Mouse (Mus musculus): ENCODE measurements around the gene Notch3. TPM values are rescaled to one million over a fixed set of nuclear protein-coding genes. Genes with fewer than 3 reads are reported as not detected.
A peak's percentile ranks its signal among the peaks of the same experiment; 100 is the strongest.
"Not testable (repeated sequence)": the region's sequence is repeated elsewhere in the genome, so short reads cannot be mapped to it uniquely, and the experiment has no call there.

Notch3 gene
- polyA plus RNA-seq, 1 experiment from 2014 or later, result 7.2 TPM

DNA sequence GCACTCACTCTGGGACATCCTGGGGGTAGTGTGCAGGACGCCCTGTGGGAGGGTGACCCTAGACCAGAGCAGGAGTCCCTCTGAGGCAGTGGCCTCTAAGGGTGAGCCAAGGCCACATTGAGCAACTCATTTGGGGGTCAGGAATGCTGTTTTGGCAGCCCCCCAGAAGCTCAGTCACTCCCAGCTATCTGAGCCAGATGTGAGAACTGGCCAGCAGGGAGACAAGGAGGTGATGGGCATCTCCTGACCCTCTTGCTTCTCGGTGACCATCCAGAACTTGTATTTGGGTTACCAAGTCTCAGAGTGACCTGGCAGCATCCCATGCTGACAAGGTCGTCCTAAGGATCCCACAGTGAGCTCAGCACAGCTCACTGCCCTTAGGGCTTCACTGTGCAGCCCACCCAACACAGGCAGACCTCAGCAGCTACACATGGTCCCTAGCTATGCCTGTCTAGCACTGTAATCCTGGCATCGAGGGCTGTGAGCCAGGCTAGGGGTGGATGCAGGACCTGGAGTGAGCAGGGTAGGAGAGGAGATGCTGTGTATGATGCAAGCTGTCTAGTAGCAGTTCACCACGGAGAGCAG lies 49.3 kb downstream of the Notch3 start:
- Histone ChIP-seq H3K36me3 (ENCODE audit: control insufficient read depth, insufficient read depth, low read length) (no peaks in the 10 kb centered on the region), H3K4me1 (ENCODE audit: control insufficient read depth, insufficient read depth, low read depth, low read length) (peaks cover 17% of the 10 kb centered on the region), H3K9ac (ENCODE audit: low read depth, low read length) (no peak overlapping the region; the same call in 1 of the 2 replicates), H3K4me2 (ENCODE audit: low read length) (no peak overlapping the region), H3K4me3 (ENCODE audit: low read length) (no peak overlapping the region), H3K9me3 (ENCODE audit: control insufficient read depth, low read length) (no peaks in the 10 kb centered on the region), H3K27me3 (replicated peaks; ENCODE audit: control insufficient read depth, insufficient read depth, low read length) (no peaks in the 10 kb centered on the region), H3K27ac (ENCODE audit: low read depth, low read length) (peak overlapping the region; percentile 1; the same call in 1 of the 2 replicates)
- peak; percentile 29 for ATAC-seq
- 46% methylated on average over 4 of the region's 5 CpGs for WGBS

DNA sequence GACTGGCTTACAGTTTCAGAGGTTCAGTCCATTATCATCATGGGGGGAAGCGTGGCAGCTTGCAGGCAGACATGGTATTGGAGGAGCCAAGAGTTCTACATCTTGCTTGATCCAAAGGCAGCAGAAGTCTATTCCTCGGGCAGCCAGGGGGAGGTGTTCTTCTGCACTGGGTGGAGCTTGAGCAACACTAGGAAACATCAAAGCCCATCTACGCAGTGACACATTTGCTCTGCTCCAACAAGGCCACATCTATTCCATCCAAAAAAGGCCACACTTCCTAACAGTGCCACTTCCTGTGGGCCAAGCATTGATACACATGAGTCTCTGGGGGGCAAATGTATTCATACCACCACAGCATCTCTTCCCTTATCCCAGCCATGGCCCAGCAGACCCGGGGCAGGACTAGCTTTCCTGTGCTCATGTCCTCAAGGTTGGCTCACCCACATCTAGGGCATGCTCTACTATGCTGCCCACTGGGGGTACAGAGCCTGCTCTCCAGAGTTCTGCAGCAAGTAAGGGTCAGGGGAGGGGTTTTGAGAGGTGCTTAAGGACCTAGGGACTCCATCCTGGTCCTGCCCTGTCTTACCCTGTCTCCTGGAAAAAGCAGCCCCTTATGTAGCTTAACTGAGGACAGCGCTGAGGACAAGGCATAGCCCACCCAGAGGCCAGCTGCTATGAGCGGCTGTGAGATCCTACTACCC lies 49.9 kb downstream of the Notch3 start:
- no peak overlapping the region for H3K9ac ChIP-seq (ENCODE audit: low read depth, low read length)
- ATAC-seq, result no peak
- 81% methylated on average over 6 of the region's 6 CpGs for WGBS

DNA sequence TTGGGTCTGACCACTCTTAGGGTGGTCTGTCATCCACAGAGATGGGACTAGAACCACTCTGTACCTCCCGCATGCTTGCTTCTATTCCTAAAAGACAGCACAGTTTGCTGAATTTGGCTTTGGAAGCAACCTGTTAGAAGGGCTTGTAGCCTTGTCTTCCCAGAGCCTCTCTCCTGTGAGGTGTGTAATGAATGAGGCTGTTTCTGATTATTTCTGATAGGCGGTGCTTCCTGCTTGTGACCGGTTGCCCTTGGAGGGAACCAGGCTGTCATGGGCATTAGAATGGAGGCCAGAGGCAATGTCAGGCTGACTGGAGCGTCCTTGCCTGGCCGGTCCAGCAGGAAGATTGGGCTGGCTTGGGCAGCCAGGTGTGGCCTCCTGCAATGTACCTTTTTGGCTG lies 52.2 kb downstream of the Notch3 start:
- H3K27me3 ChIP-seq (replicated peaks; ENCODE audit: control insufficient read depth, insufficient read depth, low read length); H3K36me3 ChIP-seq (ENCODE audit: control insufficient read depth, insufficient read depth, low read length); ATAC-seq; H3K9me3 ChIP-seq (ENCODE audit: control insufficient read depth, low read length): not testable (repeated sequence)
- Histone ChIP-seq H3K4me1 (ENCODE audit: control insufficient read depth, insufficient read depth, low read depth, low read length) (peaks cover 17% of the 10 kb centered on the region), H3K27ac (ENCODE audit: low read depth, low read length) (peak overlapping the region; percentile 64; the same call in 1 of the 2 replicates), H3K4me3 (ENCODE audit: low read length) (peak overlapping the region; percentile 64), H3K9ac (ENCODE audit: low read depth, low read length) (peak overlapping the region; percentile 73), H3K4me2 (ENCODE audit: low read length) (peak overlapping the region; percentile 96)
- 59% methylated on average over 3 of the region's 5 CpGs for WGBS

More for the DNA sequence above, 49.9 kb downstream of the Notch3 start:
- Histone ChIP-seq H3K27me3 (replicated peaks; ENCODE audit: control insufficient read depth, insufficient read depth, low read length) (no peaks in the 10 kb centered on the region), H3K4me2 (ENCODE audit: low read length) (no peak overlapping the region), H3K27ac (ENCODE audit: low read depth, low read length) (no peak overlapping the region), H3K4me3 (ENCODE audit: low read length) (no peak overlapping the region), H3K4me1 (ENCODE audit: control insufficient read depth, insufficient read depth, low read depth, low read length) (peaks cover 17% of the 10 kb centered on the region), H3K9me3 (ENCODE audit: control insufficient read depth, low read length) (no peaks in the 10 kb centered on the region), H3K36me3 (ENCODE audit: control insufficient read depth, insufficient read depth, low read length) (no peaks in the 10 kb centered on the region)

DNA sequence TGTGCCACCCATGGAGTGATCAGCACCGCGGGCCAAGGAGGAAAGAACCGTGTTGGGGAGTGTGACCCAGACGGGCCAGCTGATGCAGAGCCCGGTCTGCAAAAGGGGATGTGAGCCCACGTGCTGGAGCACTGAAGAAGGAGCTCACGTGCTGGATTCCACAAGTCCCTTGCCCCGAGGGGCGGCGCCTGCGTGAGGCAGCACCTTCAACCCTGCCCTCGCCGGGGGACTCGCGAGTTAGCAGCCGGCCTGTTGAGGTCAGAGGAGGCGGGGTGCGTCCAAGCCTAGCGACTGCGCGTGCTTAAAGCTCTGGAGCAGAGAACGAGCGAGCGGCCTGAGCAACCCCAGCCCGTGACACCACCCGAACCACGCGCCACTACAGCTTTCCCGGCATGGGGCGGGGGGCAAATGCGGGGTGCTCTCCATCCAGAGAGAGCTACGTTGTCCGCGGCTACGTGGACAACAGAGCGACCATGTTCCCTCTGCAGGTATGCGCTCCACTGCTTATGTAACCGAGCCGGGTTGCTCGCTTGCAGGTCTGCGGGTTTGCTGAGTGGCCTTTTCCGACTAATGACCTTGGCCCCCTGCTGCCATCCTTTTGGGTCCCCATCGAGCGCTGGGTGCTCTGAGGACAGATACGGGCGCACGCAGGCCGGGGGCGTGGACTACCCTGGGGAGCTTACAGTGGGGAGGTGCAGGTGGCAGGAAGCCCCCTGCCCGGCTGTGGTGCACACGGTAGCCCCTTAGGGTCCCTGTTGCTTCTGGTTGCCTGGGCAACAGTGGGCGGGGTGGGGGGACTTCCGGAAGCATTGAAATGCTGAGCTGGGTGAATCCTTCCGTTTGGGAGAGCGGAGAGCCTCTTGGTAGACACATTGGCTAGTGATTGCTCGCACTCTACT lies 52.9 kb downstream of the Notch3 start:
- Histone ChIP-seq H3K36me3 (ENCODE audit: control insufficient read depth, insufficient read depth, low read length) (no peaks in the 10 kb centered on the region), H3K27ac (ENCODE audit: low read depth, low read length) (peak overlapping the region; percentile 64), H3K27me3 (replicated peaks; ENCODE audit: control insufficient read depth, insufficient read depth, low read length) (no peaks in the 10 kb centered on the region), H3K9me3 (ENCODE audit: control insufficient read depth, low read length) (no peaks in the 10 kb centered on the region), H3K9ac (ENCODE audit: low read depth, low read length) (peak overlapping the region; percentile 73), H3K4me3 (ENCODE audit: low read length) (peak overlapping the region; percentile 64), H3K4me1 (ENCODE audit: control insufficient read depth, insufficient read depth, low read depth, low read length) (peaks cover 17% of the 10 kb centered on the region), H3K4me2 (ENCODE audit: low read length) (peak overlapping the region; percentile 96)
- WGBS, result under 1% methylated on average over 56 of the region's 56 CpGs
- ATAC-seq, result peak; percentile 55

DNA sequence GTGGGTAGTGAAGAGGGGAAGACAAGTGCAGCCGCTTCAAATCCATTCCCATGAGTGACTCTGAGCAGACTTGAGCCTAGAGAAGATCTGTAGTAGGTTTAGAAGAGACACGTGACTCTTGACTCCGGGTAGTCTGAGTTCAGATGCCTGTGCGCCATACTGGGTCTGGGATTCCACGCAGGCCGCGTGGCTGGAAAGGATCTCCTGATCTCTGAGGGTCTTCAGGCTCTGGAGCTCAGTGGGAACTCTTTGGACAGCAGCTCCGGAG lies 53.5 kb downstream of the Notch3 start:
- 6% methylated on average over 8 of the region's 8 CpGs for WGBS
- H3K9me3 ChIP-seq (ENCODE audit: control insufficient read depth, low read length), result no peaks in the 10 kb centered on the region
- H3K27ac ChIP-seq (ENCODE audit: low read depth, low read length), result no peak overlapping the region
- peaks cover 16% of the 10 kb centered on the region for H3K4me1 ChIP-seq (ENCODE audit: control insufficient read depth, insufficient read depth, low read depth, low read length)
- H3K36me3 ChIP-seq (ENCODE audit: control insufficient read depth, insufficient read depth, low read length), result no peaks in the 10 kb centered on the region
- peak overlapping the region; percentile 64 for H3K4me3 ChIP-seq (ENCODE audit: low read length)
- H3K9ac ChIP-seq (ENCODE audit: low read depth, low read length), result peak overlapping the region; percentile 73
- H3K27me3 ChIP-seq (replicated peaks; ENCODE audit: control insufficient read depth, insufficient read depth, low read length), result no peaks in the 10 kb centered on the region
- peak; percentile 9; the same call in 1 of the 2 replicates for ATAC-seq
- peak overlapping the region; percentile 96 for H3K4me2 ChIP-seq (ENCODE audit: low read length)

DNA sequence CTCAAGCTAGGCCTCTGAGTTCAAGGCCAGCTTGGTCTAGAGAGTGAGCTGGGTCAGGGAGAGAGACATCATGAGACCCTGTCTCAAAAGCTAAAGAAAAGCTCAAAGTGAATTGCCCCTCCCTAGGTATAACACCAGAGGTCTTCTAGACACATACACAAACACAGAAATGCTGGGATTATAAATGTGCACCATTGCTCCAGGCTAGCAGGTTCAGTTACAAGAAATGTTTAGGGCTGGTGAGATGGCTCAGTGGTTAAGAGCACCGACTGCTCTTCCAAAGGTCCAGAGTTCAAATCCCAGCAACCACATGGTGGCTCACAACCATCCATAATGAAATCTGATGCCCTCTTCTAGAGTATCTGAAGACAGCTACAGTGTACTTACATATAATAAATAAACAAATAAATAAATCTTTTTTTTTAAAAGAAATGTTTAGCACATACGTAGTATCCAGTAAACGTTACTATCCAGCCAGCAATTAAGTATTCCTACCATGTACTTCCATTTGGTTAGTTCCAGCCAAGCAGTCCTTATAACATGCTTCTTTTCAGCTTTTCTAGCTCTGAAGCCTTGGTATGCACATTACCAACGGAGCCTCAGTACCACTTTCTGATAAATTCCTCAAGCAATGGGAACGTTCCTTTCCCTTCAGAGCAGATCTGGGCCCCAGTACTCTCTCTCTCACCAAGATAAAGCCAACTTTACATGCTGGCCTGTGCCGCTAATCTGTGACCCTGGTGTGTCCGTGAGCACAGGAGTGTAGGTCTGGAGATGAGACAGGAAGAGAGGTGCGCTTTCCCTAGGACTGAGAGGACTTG lies 54.0 kb downstream of the Notch3 start:
- Histone ChIP-seq H3K36me3 (ENCODE audit: control insufficient read depth, insufficient read depth, low read length) (no peaks in the 10 kb centered on the region), H3K9ac (ENCODE audit: low read depth, low read length) (no peak overlapping the region), H3K4me2 (ENCODE audit: low read length) (peak overlapping the region; percentile 96), H3K27me3 (replicated peaks; ENCODE audit: control insufficient read depth, insufficient read depth, low read length) (no peaks in the 10 kb centered on the region), H3K4me1 (ENCODE audit: control insufficient read depth, insufficient read depth, low read depth, low read length) (peaks cover 13% of the 10 kb centered on the region), H3K27ac (ENCODE audit: low read depth, low read length) (no peak overlapping the region), H3K4me3 (ENCODE audit: low read length) (no peak overlapping the region), H3K9me3 (ENCODE audit: control insufficient read depth, low read length) (no peaks in the 10 kb centered on the region)
- no peak for ATAC-seq
- 61% methylated on average over 8 of the region's 8 CpGs for WGBS

DNA sequence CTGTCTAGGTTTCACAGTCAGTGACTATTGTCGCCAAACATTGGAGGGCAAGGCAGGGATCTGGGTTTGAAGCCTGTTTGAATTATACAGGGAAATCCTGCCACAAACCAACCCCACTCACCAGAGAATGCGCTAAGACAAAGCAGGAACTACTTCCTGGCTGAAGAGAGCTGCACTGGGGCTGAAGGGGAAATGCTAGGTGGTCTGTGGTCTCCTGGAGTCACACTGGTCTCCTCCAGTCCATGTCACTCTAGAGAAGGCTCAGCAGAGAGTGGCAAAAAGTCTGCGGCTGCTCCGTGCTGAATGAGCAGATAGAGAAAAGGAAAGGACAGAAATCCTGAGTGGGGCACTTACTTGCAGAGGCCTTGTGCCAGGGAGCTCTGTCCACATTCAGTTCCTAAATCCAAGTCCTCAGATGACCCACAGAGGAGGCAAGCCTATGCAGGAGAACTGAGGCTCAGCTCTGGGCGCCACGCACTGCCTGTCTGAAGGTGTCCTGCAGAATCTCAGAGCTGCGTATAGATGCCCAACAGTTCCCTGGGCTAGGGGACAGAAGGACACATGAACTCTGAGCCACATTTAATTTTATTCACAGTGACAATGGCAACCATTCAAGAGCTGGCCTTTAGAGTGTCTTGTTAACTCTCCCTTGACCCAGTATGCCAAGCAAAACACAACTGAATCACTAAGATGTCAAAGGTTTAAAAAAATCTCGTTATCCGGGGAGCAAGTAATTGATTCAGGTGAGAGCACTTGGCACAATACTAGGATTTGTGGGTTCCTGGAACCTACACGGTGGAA lies 55.5 kb downstream of the Notch3 start:
- WGBS, result 75% methylated on average over 10 of the region's 10 CpGs
- no peak overlapping the region for H3K4me2 ChIP-seq (ENCODE audit: low read length)

DNA sequence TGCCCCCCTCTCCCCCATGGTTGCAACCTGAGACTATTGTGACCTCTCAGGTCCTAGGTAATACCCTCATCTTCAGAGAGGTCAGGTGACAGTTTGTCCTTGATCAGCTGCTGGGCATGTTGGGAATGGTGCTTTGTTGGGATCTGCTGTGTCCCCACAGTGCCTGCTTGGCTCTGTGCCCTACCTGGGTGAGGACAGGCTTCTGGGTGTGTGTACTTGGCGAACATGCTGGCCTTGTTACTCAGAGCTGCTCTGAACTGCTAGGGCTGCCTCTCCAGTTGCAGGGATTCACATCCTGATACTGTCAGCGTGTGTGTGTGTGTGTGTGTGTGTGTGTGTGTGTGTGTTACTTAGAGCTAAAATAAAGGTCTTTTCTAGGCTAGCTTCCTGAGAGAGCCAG lies 56.2 kb downstream of the Notch3 start:
- Histone ChIP-seq H3K27ac (ENCODE audit: low read depth, low read length) (no peak overlapping the region), H3K4me3 (ENCODE audit: low read length) (no peak overlapping the region), H3K9ac (ENCODE audit: low read depth, low read length) (no peak overlapping the region), H3K4me1 (ENCODE audit: control insufficient read depth, insufficient read depth, low read depth, low read length) (peaks cover 7% of the 10 kb centered on the region), H3K4me2 (ENCODE audit: low read length) (no peak overlapping the region), H3K36me3 (ENCODE audit: control insufficient read depth, insufficient read depth, low read length) (no peaks in the 10 kb centered on the region), H3K27me3 (replicated peaks; ENCODE audit: control insufficient read depth, insufficient read depth, low read length) (no peaks in the 10 kb centered on the region), H3K9me3 (ENCODE audit: control insufficient read depth, low read length) (no peaks in the 10 kb centered on the region)
- ATAC-seq, result no peak
- 58% methylated on average over 2 of the region's 2 CpGs for whole genome bisulfite sequencing

More for the DNA sequence above, 55.5 kb downstream of the Notch3 start:
- peaks cover 7% of the 10 kb centered on the region for H3K4me1 ChIP-seq (ENCODE audit: control insufficient read depth, insufficient read depth, low read depth, low read length)
- H3K27ac ChIP-seq (ENCODE audit: low read depth, low read length), result no peak overlapping the region
- ATAC-seq, result no peak
- no peak overlapping the region for H3K4me3 ChIP-seq (ENCODE audit: low read length)
- no peak overlapping the region for H3K9ac ChIP-seq (ENCODE audit: low read depth, low read length)
- H3K27me3 ChIP-seq (replicated peaks; ENCODE audit: control insufficient read depth, insufficient read depth, low read length), result no peaks in the 10 kb centered on the region
- no peaks in the 10 kb centered on the region for H3K9me3 ChIP-seq (ENCODE audit: control insufficient read depth, low read length)
- H3K36me3 ChIP-seq (ENCODE audit: control insufficient read depth, insufficient read depth, low read length), result no peaks in the 10 kb centered on the region

Measured in hindbrain, embryonic 16.5 days (tissue).